Mouse (Mus musculus) forebrain, embryonic 12.5 days (tissue): ENCODE data around the gene Sbds. TPM values are rescaled to one million over a fixed set of nuclear protein-coding genes. Genes with fewer than 3 reads are reported as not detected.

Source experiments
- ATAC-seq: fragments of 200-750 bp; cut with Nextera tagmentation; 2 replicates; pipeline ENCODE4 v1.8.0; 2017; ENCODE audit warnings: moderate TSS enrichment; ENCODE audit not compliant: low FRiP score
- H3K27ac ChIP-seq: fragments of 300-500 bp; sonication (generic); 2 replicates; pipeline ENCODE4 v1.5.1; 2016; ENCODE audit warnings: mild to moderate bottlenecking
- H3K27me3 ChIP-seq: fragments of 300-500 bp; sonication (generic); 2 replicates; pipeline ENCODE4 v1.6.1; 2016; ENCODE audit warnings: mild to moderate bottlenecking
- H3K36me3 ChIP-seq: fragments of 300-500 bp; sonication (generic); replicated peaks from 2 replicates; pipeline ENCODE4 v1.6.1; 2016; ENCODE audit warnings: mild to moderate bottlenecking
- H3K4me1 ChIP-seq: fragments of 300-500 bp; sonication (generic); 2 replicates; pipeline ENCODE4 v1.6.1; 2016
- H3K4me2 ChIP-seq: fragments of 300-500 bp; sonication (generic); 2 replicates; pipeline ENCODE4 v1.6.1; 2016; ENCODE audit warnings: mild to moderate bottlenecking, moderate library complexity
- H3K4me3 ChIP-seq: fragments of 300-500 bp; sonication (generic); replicated peaks from 2 replicates; pipeline ENCODE4 v1.5.1; 2016; ENCODE audit warnings: mild to moderate bottlenecking
- H3K9ac ChIP-seq: fragments of 300-500 bp; sonication (generic); 2 replicates; pipeline ENCODE4 v1.6.1; 2016; ENCODE audit warnings: mild to moderate bottlenecking
- H3K9me3 ChIP-seq: fragments of 300-500 bp; sonication (generic); 2 replicates; pipeline ENCODE4 v1.6.1; 2016
- WGBS: fragments of 180-500 bp; shearing (Covaris S2); methylation state at CpG from one replicate; pipeline ENCODE4 v1.1.7; 2016; 5-methylcytosine and 5-hydroxymethylcytosine counted together
- polyA plus RNA-seq: library from polyadenylated mRNA; unstranded; fragments of >200 nt; fragmentation: Nextera tagmentation; extraction: Ambion mirVana; gene quantifications from 2 replicates; pipeline ENCODE4 v1.2.1, GENCODE M21; 2016

Sbds gene
- polyA plus RNA-seq, 1 experiment from 2014 or later: 74.9 TPM

DNA sequence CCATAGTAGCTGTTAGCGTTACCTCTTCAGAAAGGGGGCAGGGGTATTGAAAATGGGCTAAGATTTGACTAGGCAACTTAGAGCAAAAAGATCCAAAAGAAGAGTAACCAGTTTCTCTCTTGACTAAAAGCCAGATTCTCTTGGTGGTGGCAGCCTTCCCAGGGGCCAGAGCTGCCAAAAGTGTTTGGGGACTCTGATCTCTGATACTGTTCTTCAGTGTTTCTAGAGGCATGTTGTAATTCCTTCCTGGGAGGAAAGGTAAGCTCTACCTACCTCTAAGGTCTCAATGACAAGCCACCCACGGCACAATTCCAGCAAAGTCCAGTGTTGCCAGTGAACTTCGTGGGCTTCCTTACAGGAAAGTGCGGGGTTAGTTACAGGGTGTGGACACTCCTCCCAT lies 37.9 kb downstream of the Sbds start:
- H3K36me3 ChIP-seq: peaks cover 14% of the 10 kb centered on the region
- no peak overlapping the region for H3K4me3 ChIP-seq
- H3K27me3 ChIP-seq: no peaks in the 10 kb centered on the region
- WGBS: 86% methylated on average over 4 of the region's 4 CpGs
- no peak overlapping the region for H3K27ac ChIP-seq
- H3K4me1 ChIP-seq: peaks cover 8% of the 10 kb centered on the region
- no peak overlapping the region for H3K9ac ChIP-seq
- H3K9me3 ChIP-seq: no peaks in the 10 kb centered on the region
- no peak for ATAC-seq
- H3K4me2 ChIP-seq: no peak overlapping the region

- ATAC-seq: no peak
- Histone ChIP-seq H3K27ac (no peak within 1 kb of the TSS), H3K36me3 (peaks cover 18% of the 10 kb centered on the region), H3K9me3 (no peaks in the 10 kb centered on the region), H3K4me1 (peaks cover 8% of the 10 kb centered on the region), H3K4me2 (no peak within 1 kb of the TSS), H3K27me3 (no peaks in the 10 kb centered on the region), H3K4me3 (no peak within 1 kb of the TSS), H3K9ac (no peak within 1 kb of the TSS)
- 83% methylated on average over 7 of the region's 7 CpGs for WGBS
Observed at GRCm38 (mm10) chr5:130216781-130217180, 38.5 kb downstream of the Sbds start, which contains the start of gene Tmem248. Gene Tmem248, plus strand, starts transcription at chr5:130217081.

- no peaks in the 10 kb centered on the region for H3K9me3 ChIP-seq
- no peaks in the 10 kb centered on the region for H3K4me1 ChIP-seq
- H3K36me3 ChIP-seq: peaks cover 51% of the 10 kb centered on the region
- no peaks in the 10 kb centered on the region for H3K27me3 ChIP-seq
- no peak overlapping the region for H3K4me2 ChIP-seq
- no peak for ATAC-seq
- H3K9ac ChIP-seq: no peak overlapping the region
- no peak overlapping the region for H3K4me3 ChIP-seq
- 90% methylated on average over 11 of the region's 11 CpGs for WGBS
- no peak overlapping the region for H3K27ac ChIP-seq
Observed at GRCm38 (mm10) chr5:130212956-130213355, 42.4 kb downstream of the Sbds start.

- H3K4me3 ChIP-seq: no peak overlapping the region
- 94% methylated on average over 4 of the region's 4 CpGs for WGBS
- H3K4me2 ChIP-seq: no peak overlapping the region
- H3K27ac ChIP-seq: no peak overlapping the region
- H3K27me3 ChIP-seq: no peaks in the 10 kb centered on the region
- peaks cover 37% of the 10 kb centered on the region for H3K36me3 ChIP-seq
- no peak for ATAC-seq
- H3K9ac ChIP-seq: no peak overlapping the region
- H3K4me1 ChIP-seq: no peaks in the 10 kb centered on the region
- H3K9me3 ChIP-seq: no peaks in the 10 kb centered on the region
Observed at GRCm38 (mm10) chr5:130207299-130207698, 48.0 kb downstream of the Sbds start.

- Histone ChIP-seq H3K9ac (no peak overlapping the region), H3K9me3 (no peaks in the 10 kb centered on the region), H3K27me3 (no peaks in the 10 kb centered on the region), H3K4me2 (no peak overlapping the region), H3K4me1 (no peaks in the 10 kb centered on the region), H3K4me3 (no peak overlapping the region), H3K36me3 (peaks cover 32% of the 10 kb centered on the region), H3K27ac (no peak overlapping the region)
- 95% methylated on average over 3 of the region's 3 CpGs for WGBS
- ATAC-seq: no peak
Observed at GRCm38 (mm10) chr5:130205441-130206023, 49.8 kb downstream of the Sbds start.

DNA sequence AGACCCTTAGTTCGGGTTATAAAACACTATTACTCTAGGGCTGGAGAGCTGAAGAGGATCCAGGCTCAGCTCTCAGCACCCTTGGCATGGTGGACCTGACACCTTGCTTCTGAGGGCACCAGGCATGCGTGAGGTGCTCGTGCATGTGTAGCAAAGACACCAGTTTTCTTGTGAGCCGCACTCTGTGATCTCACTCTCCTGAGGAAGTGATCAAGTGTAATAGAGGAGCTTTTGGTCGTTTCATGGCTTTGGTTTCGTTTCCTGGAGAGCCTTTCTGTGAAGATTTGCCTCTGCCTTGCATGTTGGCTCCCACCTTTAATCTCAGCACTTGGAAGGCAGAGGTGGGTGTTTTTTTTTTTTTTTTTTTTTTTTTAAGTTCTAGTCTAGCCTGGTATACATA lies 50.8 kb downstream of the Sbds start:
- WGBS: 92% methylated on average over 6 of the region's 6 CpGs
- Histone ChIP-seq H3K9ac (no peak overlapping the region), H3K4me3 (no peak overlapping the region), H3K4me2 (no peak overlapping the region), H3K27ac (no peak overlapping the region), H3K36me3 (peaks cover 23% of the 10 kb centered on the region), H3K27me3 (no peaks in the 10 kb centered on the region), H3K9me3 (no peaks in the 10 kb centered on the region), H3K4me1 (no peaks in the 10 kb centered on the region)
- no peak for ATAC-seq

- H3K9ac ChIP-seq: no peak overlapping the region
- H3K36me3 ChIP-seq: peaks cover 21% of the 10 kb centered on the region
- H3K4me2 ChIP-seq: no peak overlapping the region
- ATAC-seq: no peak
- no peaks in the 10 kb centered on the region for H3K27me3 ChIP-seq
- no peak overlapping the region for H3K27ac ChIP-seq
- H3K4me1 ChIP-seq: no peaks in the 10 kb centered on the region
- H3K4me3 ChIP-seq: no peak overlapping the region
- 89% methylated on average over 4 of the region's 4 CpGs for WGBS
- no peaks in the 10 kb centered on the region for H3K9me3 ChIP-seq
Observed at GRCm38 (mm10) chr5:130203948-130204347, 51.4 kb downstream of the Sbds start.

- Histone ChIP-seq H3K9me3 (no peaks in the 10 kb centered on the region), H3K9ac (no peak overlapping the region), H3K4me2 (no peak overlapping the region), H3K4me3 (no peak overlapping the region), H3K4me1 (no peaks in the 10 kb centered on the region), H3K36me3 (peaks cover 28% of the 10 kb centered on the region), H3K27ac (no peak overlapping the region), H3K27me3 (no peaks in the 10 kb centered on the region)
- no peak for ATAC-seq
- WGBS: 91% methylated on average over 10 of the region's 10 CpGs
Observed at GRCm38 (mm10) chr5:130200233-130201029, 54.9 kb downstream of the Sbds start.

- Histone ChIP-seq H3K27ac (no peak overlapping the region), H3K27me3 (no peaks in the 10 kb centered on the region), H3K9me3 (no peaks in the 10 kb centered on the region), H3K4me1 (no peaks in the 10 kb centered on the region), H3K4me2 (no peak overlapping the region), H3K4me3 (no peak overlapping the region), H3K36me3 (peaks cover 47% of the 10 kb centered on the region), H3K9ac (no peak overlapping the region)
- no peak for ATAC-seq
- 94% methylated on average over 7 of the region's 7 CpGs for WGBS
Observed at GRCm38 (mm10) chr5:130197981-130198380, 57.3 kb downstream of the Sbds start.

- H3K4me2 ChIP-seq: no peak overlapping the region
- no peaks in the 10 kb centered on the region for H3K27me3 ChIP-seq
- no peaks in the 10 kb centered on the region for H3K9me3 ChIP-seq
- H3K36me3 ChIP-seq: peaks cover 52% of the 10 kb centered on the region
- H3K4me1 ChIP-seq: no peaks in the 10 kb centered on the region
- no peak for ATAC-seq
- 87% methylated on average over 3 of the region's 3 CpGs for WGBS
- no peak overlapping the region for H3K27ac ChIP-seq
- no peak overlapping the region for H3K4me3 ChIP-seq
- no peak overlapping the region for H3K9ac ChIP-seq
Observed at GRCm38 (mm10) chr5:130197454-130197853, 57.9 kb downstream of the Sbds start.

DNA sequence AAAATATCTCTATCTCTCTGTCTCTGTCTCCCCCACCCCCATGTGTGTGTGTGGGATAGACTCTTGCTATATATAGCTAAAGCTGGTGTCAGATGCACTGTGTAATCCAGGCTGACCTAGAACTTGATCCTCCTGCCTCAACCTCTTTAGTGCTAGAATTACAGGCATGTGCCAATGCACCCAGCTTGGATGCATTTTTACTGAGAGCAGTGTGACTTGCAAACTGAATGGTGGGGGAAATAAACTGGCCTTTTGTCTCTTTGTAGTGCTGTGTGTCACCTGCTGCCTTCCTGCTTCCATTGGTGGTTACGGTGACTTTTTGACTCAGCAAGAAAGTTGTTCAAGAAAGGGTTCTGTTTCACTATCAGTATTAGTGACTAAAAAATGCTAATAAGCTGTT lies 59.0 kb downstream of the Sbds start:
- WGBS: 98% methylated on average over 1 of the region's 1 CpGs
- no peaks in the 10 kb centered on the region for H3K27me3 ChIP-seq
- H3K9me3 ChIP-seq: no peaks in the 10 kb centered on the region
- no peak overlapping the region for H3K27ac ChIP-seq
- peaks cover 56% of the 10 kb centered on the region for H3K36me3 ChIP-seq
- H3K4me3 ChIP-seq: no peak overlapping the region
- ATAC-seq: no peak
- H3K4me2 ChIP-seq: no peak overlapping the region
- no peaks in the 10 kb centered on the region for H3K4me1 ChIP-seq
- no peak overlapping the region for H3K9ac ChIP-seq
